Mouse (Mus musculus): ENCODE measurements around the gene Spef1. TPM values are rescaled to one million over a fixed set of nuclear protein-coding genes. Genes with fewer than 3 reads are reported as not detected.

Gene Spef1
- total and polyA plus RNA-seq, 2 experiments from 2014 or later: 9.7 to 26.2 TPM

DNA sequence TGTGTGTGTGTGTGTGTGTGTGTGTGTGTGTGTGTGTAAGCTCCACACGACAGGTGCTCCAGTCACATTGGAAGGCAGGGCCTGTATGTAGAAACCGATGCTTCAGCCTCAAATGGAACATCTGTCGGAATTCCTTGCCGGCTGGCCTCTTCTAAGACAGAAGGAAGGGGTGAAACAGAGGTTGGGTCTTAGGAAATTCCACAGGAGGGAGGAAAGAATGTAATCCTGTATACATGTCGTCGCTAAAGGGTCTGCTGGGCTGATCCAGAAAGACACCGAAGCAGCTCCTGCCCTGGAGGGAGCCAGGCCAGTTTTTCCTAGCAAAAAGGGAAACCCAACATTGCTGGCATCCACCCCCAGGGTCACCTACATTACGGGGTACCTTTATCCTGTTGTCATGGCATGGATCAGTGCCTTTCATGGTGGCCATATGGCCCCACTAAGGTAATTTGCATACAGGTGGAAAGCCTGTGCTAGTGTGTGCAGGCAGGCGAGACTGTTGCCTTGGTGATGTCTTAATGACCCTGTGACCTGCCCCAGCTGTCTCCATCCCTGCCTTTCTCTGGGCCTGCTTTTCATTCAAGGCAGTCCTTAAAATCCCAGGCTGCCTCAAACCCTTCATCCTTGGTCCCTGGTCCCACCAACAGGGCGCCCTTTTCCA is 3.4 kb upstream of the Spef1 start:
- ATAC-seq: peak; percentile 28; the same call in 1 of the 2 replicates
- H3K27me3 ChIP-seq (ENCODE audit: insufficient read depth, low read length): no peaks in the 10 kb centered on the region
- H3K4me2 ChIP-seq (ENCODE audit: low read depth): no peak overlapping the region
- TF ChIP-seq CTCF (IDR thresholded peaks at IDR 0.05; ENCODE audit: low read depth): no peak
- peaks cover 19% of the 10 kb centered on the region for H3K36me3 ChIP-seq (ENCODE audit: insufficient read depth)
- no peaks in the 10 kb centered on the region for H3K9me3 ChIP-seq (ENCODE audit: low read length)
- H3K9ac ChIP-seq: no peak overlapping the region
- WGBS: 17% methylated on average over 10 of the region's 10 CpGs
- no peak overlapping the region; the same call in 1 of the 2 replicates for H3K27ac ChIP-seq (ENCODE audit: low read depth, low read length)
- no peak overlapping the region for H3K4me3 ChIP-seq (ENCODE audit: low read depth, low read length)
- 0 out of 2 replicates have a peak, but pooled peaks cover 15% of the 10 kb centered on the region for H3K4me1 ChIP-seq (ENCODE audit: insufficient read depth)
- peak; percentile 26 for DNase-seq

- DNase-seq (no peak), ATAC-seq (no peak)
- no peak overlapping the region for H3K9ac ChIP-seq
- TF ChIP-seq CTCF (IDR thresholded peaks at IDR 0.05; ENCODE audit: low read depth): no peak
- H3K4me2 ChIP-seq (ENCODE audit: low read depth): no peak overlapping the region
- H3K4me3 ChIP-seq (ENCODE audit: low read depth, low read length): no peak overlapping the region
- H3K27ac ChIP-seq (ENCODE audit: low read depth, low read length): no peak overlapping the region
- 0 out of 2 replicates have a peak, but pooled peaks cover 15% of the 10 kb centered on the region for H3K4me1 ChIP-seq (ENCODE audit: insufficient read depth)
- H3K9me3 ChIP-seq (ENCODE audit: low read length): no peaks in the 10 kb centered on the region
- 42% methylated on average over 5 of the region's 5 CpGs for WGBS
- peaks cover 19% of the 10 kb centered on the region for H3K36me3 ChIP-seq (ENCODE audit: insufficient read depth)
- no peaks in the 10 kb centered on the region for H3K27me3 ChIP-seq (ENCODE audit: insufficient read depth, low read length)
These were observed 2.6 kb upstream of the Spef1 start for GRCm38 (mm10) chr2:131189521-131190309.

DNA sequence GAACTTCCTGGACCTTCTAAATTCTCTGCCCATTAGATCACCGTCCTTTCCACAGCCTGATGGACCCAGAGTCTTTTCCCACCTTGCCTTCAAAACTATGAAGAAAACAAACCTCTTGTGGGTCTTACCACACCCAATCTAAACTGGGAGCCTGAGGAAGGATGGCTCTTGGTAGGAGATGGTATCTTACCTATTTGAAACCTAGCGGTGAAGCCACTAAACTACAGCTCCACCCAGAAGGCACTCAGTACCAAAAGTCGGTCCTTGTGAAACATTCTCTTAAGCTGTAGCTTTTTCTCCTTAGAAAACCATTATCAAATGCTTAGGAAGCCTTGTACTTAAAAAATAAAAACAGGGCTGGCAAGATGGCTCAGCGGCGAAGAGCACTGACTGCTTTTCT is 1.2 kb upstream of the Spef1 start:
- no peak for ATAC-seq
- 96% methylated on average over 5 of the region's 5 CpGs for WGBS
- H3K4me2 ChIP-seq (ENCODE audit: low read depth): no peak overlapping the region

DNA sequence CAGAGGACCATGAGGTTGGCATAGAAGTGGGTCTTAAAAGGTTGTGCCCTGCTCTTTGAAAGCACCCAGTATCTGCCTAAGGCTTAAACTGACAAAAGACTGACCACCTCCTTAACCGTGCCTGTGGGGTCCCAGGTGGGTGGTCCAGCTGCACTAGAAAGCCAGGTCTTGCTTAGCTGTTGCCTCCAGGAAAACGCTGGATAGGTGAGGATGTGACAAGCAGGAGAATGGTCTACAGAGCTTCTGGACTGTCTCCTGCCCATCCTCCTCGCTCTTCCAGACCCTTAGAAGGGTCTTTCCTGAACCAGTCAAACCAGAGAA is 480 bp upstream of the Spef1 start:
- no peak for ATAC-seq
- WGBS: 19% methylated on average over 3 of the region's 3 CpGs
- DNase-seq: no peak
- peak overlapping the region; percentile 58 for H3K4me3 ChIP-seq (ENCODE audit: low read depth, low read length)
- H3K9ac ChIP-seq: peak overlapping the region; percentile 78; the same call in 1 of the 2 replicates
- peaks cover 2% of the 10 kb centered on the region; the same call in 1 of the 2 replicates for H3K36me3 ChIP-seq (ENCODE audit: insufficient read depth)
- 0 out of 2 replicates have a peak, but pooled peaks cover 15% of the 10 kb centered on the region for H3K4me1 ChIP-seq (ENCODE audit: insufficient read depth)
- H3K27me3 ChIP-seq (ENCODE audit: insufficient read depth, low read length): no peaks in the 10 kb centered on the region
- no peak for TF ChIP-seq CTCF (IDR thresholded peaks at IDR 0.05; ENCODE audit: low read depth)
- H3K27ac ChIP-seq (ENCODE audit: low read depth, low read length): no peak overlapping the region
- peak overlapping the region; percentile 81 for H3K4me2 ChIP-seq (ENCODE audit: low read depth)
- no peaks in the 10 kb centered on the region for H3K9me3 ChIP-seq (ENCODE audit: low read length)

More for the DNA sequence above, 1.2 kb upstream of the Spef1 start:
- H3K4me1 ChIP-seq (ENCODE audit: insufficient read depth): 0 out of 2 replicates have a peak, but pooled peaks cover 15% of the 10 kb centered on the region
- H3K36me3 ChIP-seq (ENCODE audit: insufficient read depth): peaks cover 8% of the 10 kb centered on the region
- no peak for TF ChIP-seq CTCF (IDR thresholded peaks at IDR 0.05; ENCODE audit: low read depth)
- no peaks in the 10 kb centered on the region for H3K27me3 ChIP-seq (ENCODE audit: insufficient read depth, low read length)
- no peaks in the 10 kb centered on the region for H3K9me3 ChIP-seq (ENCODE audit: low read length)
- H3K27ac ChIP-seq (ENCODE audit: low read depth, low read length): no peak overlapping the region
- no peak for DNase-seq
- no peak overlapping the region for H3K9ac ChIP-seq
- H3K4me3 ChIP-seq (ENCODE audit: low read depth, low read length): no peak overlapping the region

GRCm38 (mm10) chr2:131186343-131186742 is 739 bp downstream of the Spef1 start:
- ATAC-seq (no peak; the same call in 1 of the 2 replicates), DNase-seq (no peak)
- no peaks in the 10 kb centered on the region for H3K9me3 ChIP-seq (ENCODE audit: low read length)
- peak overlapping the region; percentile 81 for H3K4me2 ChIP-seq (ENCODE audit: low read depth)
- WGBS: 2% methylated on average over 14 of the region's 14 CpGs
- peak overlapping the region; percentile 58 for H3K4me3 ChIP-seq (ENCODE audit: low read depth, low read length)
- 0 out of 2 replicates have a peak, but pooled peaks cover 15% of the 10 kb centered on the region for H3K4me1 ChIP-seq (ENCODE audit: insufficient read depth)
- TF ChIP-seq CTCF (IDR thresholded peaks at IDR 0.05; ENCODE audit: low read depth): no peak
- H3K36me3 ChIP-seq (ENCODE audit: insufficient read depth): no peaks in the 10 kb centered on the region
- H3K27ac ChIP-seq (ENCODE audit: low read depth, low read length): 0 out of 2 replicates have a peak overlapping the region, but pooled peaks have one; percentile 23
- H3K9ac ChIP-seq: peak overlapping the region; percentile 78
- no peaks in the 10 kb centered on the region for H3K27me3 ChIP-seq (ENCODE audit: insufficient read depth, low read length)

DNA sequence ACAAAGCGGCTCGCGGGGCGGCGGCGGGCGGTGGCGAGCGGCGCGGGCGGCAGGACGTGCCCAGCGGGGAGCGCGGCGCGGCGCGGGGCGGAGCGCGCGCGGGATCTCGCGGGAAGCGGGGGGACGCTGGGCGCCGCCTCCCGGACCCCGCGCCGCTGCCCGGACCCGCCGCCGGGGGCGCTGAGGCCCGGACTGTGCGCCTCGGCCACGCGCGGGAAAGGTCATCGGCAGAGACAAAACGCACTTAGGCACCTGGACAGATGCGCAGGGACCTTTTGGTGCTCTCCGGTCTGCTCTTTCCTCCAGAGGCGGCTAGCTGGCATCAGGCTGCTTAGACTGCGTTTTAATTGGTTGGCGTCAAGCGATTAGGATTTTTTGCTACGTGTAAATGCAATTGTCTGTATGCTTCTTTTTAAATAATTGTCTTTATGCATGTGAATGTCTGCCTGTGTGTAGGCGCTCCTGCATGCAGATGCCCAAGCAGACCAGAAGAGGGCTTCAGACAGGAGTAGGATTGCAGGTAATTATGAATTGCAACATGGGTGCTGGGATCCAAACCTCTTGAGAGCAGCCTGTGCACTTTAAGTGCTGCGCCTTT is 7.0 kb downstream of the Spef1 start, which contains the start of gene Cenpb:
Gene Cenpb (minus strand): TSS at position 78 of the 598 bp plus-strand sequence.
- Histone ChIP-seq H3K4me3 (ENCODE audit: low read depth, low read length) (peak within 1 kb of the TSS; percentile 84), H3K4me2 (ENCODE audit: low read depth) (peak within 1 kb of the TSS; percentile 98), H3K9me3 (ENCODE audit: low read length) (no peaks in the 10 kb centered on the region), H3K27ac (ENCODE audit: low read depth, low read length) (peak within 1 kb of the TSS; percentile 99), H3K4me1 (ENCODE audit: insufficient read depth) (peaks cover 30% of the 10 kb centered on the region), H3K27me3 (ENCODE audit: insufficient read depth, low read length) (no peaks in the 10 kb centered on the region), H3K9ac (peak within 1 kb of the TSS; percentile 93), H3K36me3 (ENCODE audit: insufficient read depth) (no peaks in the 10 kb centered on the region; the same call in 1 of the 2 replicates)
- ATAC-seq (peak; percentile 93), DNase-seq (peak; percentile 92)
- TF ChIP-seq CTCF (IDR thresholded peaks at IDR 0.05; ENCODE audit: low read depth): peak; percentile 63
- WGBS: 2% methylated on average over 52 of the region's 57 CpGs
